Mouse (Mus musculus): ENCODE measurements at regions not wholly inside any gene's neighbourhood (a gene's known extent, or its start where the extent isn't known, plus 50 kb on each side); places are given as distances from the start of the nearest gene placed in this dataset.

DNA sequence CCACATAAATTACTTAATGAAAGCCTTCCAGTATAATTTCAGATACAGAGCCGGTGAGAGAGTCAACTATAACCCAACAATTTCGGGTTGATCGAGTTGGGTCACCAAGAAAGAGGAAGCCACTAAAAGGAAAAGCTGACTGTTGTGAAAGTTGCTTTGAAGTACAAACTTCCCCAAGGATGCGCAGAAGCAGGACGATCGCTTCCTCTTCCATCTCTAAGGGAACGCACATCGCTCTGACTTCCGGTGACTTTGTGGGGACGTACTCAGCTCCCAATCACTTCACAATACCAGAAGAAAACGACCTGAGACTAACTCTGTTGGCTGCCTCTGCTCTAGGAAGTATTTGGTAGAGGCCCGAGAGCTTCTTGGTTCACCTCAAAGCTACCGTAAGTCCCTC, 158.8 kb upstream of the Jmjd1c start:
- Histone ChIP-seq H3K27me3 (ENCODE audit: insufficient read depth, low read length) (no peaks in the 10 kb centered on the region), H3K36me3 (replicated peaks) (no peaks in the 10 kb centered on the region), H3K4me1 (ENCODE audit: insufficient read depth, low read depth, low read length) (no peaks in the 10 kb centered on the region), H3K4me3 (ENCODE audit: low read depth, low read length) (no peak overlapping the region), H3K9me3 (replicated peaks) (no peaks in the 10 kb centered on the region)
- TF ChIP-seq POLR2AphosphoS5 (IDR thresholded peaks at IDR 0.05; ENCODE audit: insufficient replicate concordance, low read depth, low read length), result no peak
- TF ChIP-seq GATA1 (IDR thresholded peaks at IDR 0.05; ENCODE audit: borderline replicate concordance, low read length), result no peak
- no peak for TF ChIP-seq GATA2 (IDR thresholded peaks at IDR 0.05; ENCODE audit: borderline replicate concordance, low read depth, low read length)
- no peak for TF ChIP-seq CTCF (IDR thresholded peaks at IDR 0.05; ENCODE audit: low read depth, low read length)
- TF ChIP-seq TAL1 (conservative IDR thresholded peaks at IDR 0.05; ENCODE audit: low read depth, low read length), result no peak
- no peak for ATAC-seq (ENCODE audit: extremely low read depth, insufficient number of reproducible peaks, low FRiP score, poor library complexity, severe bottlenecking)
- no peak for DNase-seq (ENCODE audit: low spot score)

DNA sequence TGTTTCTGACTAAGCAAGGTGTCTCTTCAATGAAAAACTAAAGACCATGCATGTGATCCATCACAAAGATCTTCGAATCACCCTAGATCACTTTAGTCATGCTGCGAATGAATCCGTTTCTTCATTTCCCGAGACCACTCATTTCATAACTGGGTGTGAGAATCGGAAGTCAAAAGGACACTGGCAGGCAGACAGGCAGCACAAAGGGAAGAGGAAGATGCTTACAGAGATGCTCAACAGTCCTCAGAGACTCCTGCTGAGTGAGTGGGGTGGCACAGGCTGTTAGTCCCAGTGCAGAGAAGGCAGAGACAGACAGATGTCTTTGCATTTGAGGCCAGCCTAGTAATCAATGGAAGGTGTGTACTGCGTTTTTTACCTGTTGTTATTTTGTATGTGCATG, 155.6 kb upstream of the Jmjd1c start:
- H3K36me3 ChIP-seq (replicated peaks), result no peaks in the 10 kb centered on the region
- H3K9me3 ChIP-seq (replicated peaks), result no peaks in the 10 kb centered on the region
- no peak for TF ChIP-seq TAL1 (conservative IDR thresholded peaks at IDR 0.05; ENCODE audit: low read depth, low read length)
- TF ChIP-seq GATA1 (IDR thresholded peaks at IDR 0.05; ENCODE audit: borderline replicate concordance, low read length), result no peak
- TF ChIP-seq CTCF (IDR thresholded peaks at IDR 0.05; ENCODE audit: low read depth, low read length), result no peak
- TF ChIP-seq GATA2 (IDR thresholded peaks at IDR 0.05; ENCODE audit: borderline replicate concordance, low read depth, low read length), result no peak
- no peak for TF ChIP-seq POLR2AphosphoS5 (IDR thresholded peaks at IDR 0.05; ENCODE audit: insufficient replicate concordance, low read depth, low read length)
- no peaks in the 10 kb centered on the region for H3K4me1 ChIP-seq (ENCODE audit: insufficient read depth, low read depth, low read length)
- H3K4me3 ChIP-seq (ENCODE audit: low read depth, low read length), result no peak overlapping the region
- no peaks in the 10 kb centered on the region for H3K27me3 ChIP-seq (ENCODE audit: insufficient read depth, low read length)
- ATAC-seq (ENCODE audit: extremely low read depth, insufficient number of reproducible peaks, low FRiP score, poor library complexity, severe bottlenecking), result no peak
- no peak for DNase-seq (ENCODE audit: low spot score)

DNA sequence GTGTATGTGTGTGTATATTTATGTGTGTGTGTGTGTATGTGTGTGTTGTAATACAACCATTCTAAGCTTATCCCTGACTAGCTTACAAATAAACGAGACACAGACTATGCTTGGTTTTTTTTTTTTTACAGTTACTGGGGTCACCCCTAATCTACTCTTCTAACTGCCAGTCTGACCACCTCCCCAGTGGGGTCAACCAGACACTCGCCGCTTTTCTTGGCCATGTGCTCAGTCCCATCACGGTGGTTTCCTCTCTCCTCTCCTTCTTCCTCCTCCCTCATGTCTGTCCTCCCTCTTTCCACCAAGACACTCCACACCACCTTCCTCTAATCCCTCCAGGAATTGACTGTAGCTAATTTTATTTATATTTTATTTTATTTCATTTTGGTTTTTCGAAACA, 155.0 kb upstream of the Jmjd1c start:
- no peaks in the 10 kb centered on the region for H3K27me3 ChIP-seq (ENCODE audit: insufficient read depth, low read length)
- H3K4me3 ChIP-seq (ENCODE audit: low read depth, low read length), result no peak overlapping the region
- TF ChIP-seq GATA1 (IDR thresholded peaks at IDR 0.05; ENCODE audit: borderline replicate concordance, low read length) (no peak), GATA2 (IDR thresholded peaks at IDR 0.05; ENCODE audit: borderline replicate concordance, low read depth, low read length) (no peak), POLR2AphosphoS5 (IDR thresholded peaks at IDR 0.05; ENCODE audit: insufficient replicate concordance, low read depth, low read length) (no peak), CTCF (IDR thresholded peaks at IDR 0.05; ENCODE audit: low read depth, low read length) (no peak), TAL1 (conservative IDR thresholded peaks at IDR 0.05; ENCODE audit: low read depth, low read length) (no peak)
- DNase-seq (ENCODE audit: low spot score), result no peak
- ATAC-seq (ENCODE audit: extremely low read depth, insufficient number of reproducible peaks, low FRiP score, poor library complexity, severe bottlenecking), result no peak
- no peaks in the 10 kb centered on the region for H3K36me3 ChIP-seq (replicated peaks)
- H3K4me1 ChIP-seq (ENCODE audit: insufficient read depth, low read depth, low read length), result no peaks in the 10 kb centered on the region
- no peaks in the 10 kb centered on the region for H3K9me3 ChIP-seq (replicated peaks)

DNA sequence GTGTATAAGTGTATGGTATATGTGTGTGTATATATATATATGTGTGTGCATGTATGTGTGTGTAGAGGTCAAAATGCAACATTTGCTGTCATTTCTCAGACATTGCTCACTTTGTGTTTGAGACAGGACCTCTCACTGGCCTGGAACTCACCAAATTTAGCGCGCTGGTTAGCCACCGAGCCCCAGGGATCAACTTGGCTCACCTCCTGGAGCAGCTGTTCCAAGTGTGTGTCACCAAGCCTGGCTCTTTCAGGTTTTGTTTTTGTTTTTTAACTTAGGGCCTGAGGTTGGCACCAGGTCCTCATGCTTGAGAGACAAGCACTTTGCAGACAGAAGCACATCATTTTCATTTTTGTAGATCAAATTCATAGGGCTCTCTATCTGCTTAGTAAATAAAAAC, 154.0 kb upstream of the Jmjd1c start:
- Histone ChIP-seq H3K9me3 (replicated peaks) (no peaks in the 10 kb centered on the region), H3K36me3 (replicated peaks) (no peaks in the 10 kb centered on the region), H3K4me1 (ENCODE audit: insufficient read depth, low read depth, low read length) (no peaks in the 10 kb centered on the region), H3K27me3 (ENCODE audit: insufficient read depth, low read length) (no peaks in the 10 kb centered on the region), H3K4me3 (ENCODE audit: low read depth, low read length) (no peak overlapping the region)
- DNase-seq (ENCODE audit: low spot score) (no peak), ATAC-seq (ENCODE audit: extremely low read depth, insufficient number of reproducible peaks, low FRiP score, poor library complexity, severe bottlenecking) (no peak)
- TF ChIP-seq CTCF (IDR thresholded peaks at IDR 0.05; ENCODE audit: low read depth, low read length), result no peak
- TF ChIP-seq GATA2 (IDR thresholded peaks at IDR 0.05; ENCODE audit: borderline replicate concordance, low read depth, low read length), result no peak
- TF ChIP-seq TAL1 (conservative IDR thresholded peaks at IDR 0.05; ENCODE audit: low read depth, low read length), result no peak
- no peak for TF ChIP-seq GATA1 (IDR thresholded peaks at IDR 0.05; ENCODE audit: borderline replicate concordance, low read length)
- TF ChIP-seq POLR2AphosphoS5 (IDR thresholded peaks at IDR 0.05; ENCODE audit: insufficient replicate concordance, low read depth, low read length), result no peak

DNA sequence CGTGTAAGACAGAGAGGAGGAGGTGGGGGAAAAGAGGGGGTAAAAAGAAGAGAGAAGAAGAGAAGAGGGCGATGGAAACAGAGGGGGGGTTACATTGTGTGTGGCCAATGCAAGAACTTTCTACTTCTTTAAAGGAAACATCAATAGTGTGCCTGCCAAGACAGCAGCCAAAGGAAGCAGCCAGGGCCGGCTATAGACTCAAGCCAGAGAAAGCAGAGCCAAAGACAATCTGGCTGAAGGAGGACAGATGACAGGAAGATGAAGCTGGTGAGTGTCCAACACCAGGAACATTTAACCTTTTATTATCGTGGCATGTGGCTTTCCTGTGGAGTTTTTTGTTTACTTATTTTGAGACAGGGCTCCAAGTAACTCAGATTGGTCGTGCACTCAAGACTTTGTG, 152.1 kb upstream of the Jmjd1c start:
- no peaks in the 10 kb centered on the region for H3K9me3 ChIP-seq (replicated peaks)
- DNase-seq (ENCODE audit: low spot score) (no peak), ATAC-seq (ENCODE audit: extremely low read depth, insufficient number of reproducible peaks, low FRiP score, poor library complexity, severe bottlenecking) (no peak)
- H3K36me3 ChIP-seq (replicated peaks), result no peaks in the 10 kb centered on the region
- H3K4me3 ChIP-seq (ENCODE audit: low read depth, low read length), result no peak overlapping the region
- H3K27me3 ChIP-seq (ENCODE audit: insufficient read depth, low read length), result no peaks in the 10 kb centered on the region
- TF ChIP-seq TAL1 (conservative IDR thresholded peaks at IDR 0.05; ENCODE audit: low read depth, low read length) (no peak), GATA1 (IDR thresholded peaks at IDR 0.05; ENCODE audit: borderline replicate concordance, low read length) (no peak), POLR2AphosphoS5 (IDR thresholded peaks at IDR 0.05; ENCODE audit: insufficient replicate concordance, low read depth, low read length) (no peak), GATA2 (IDR thresholded peaks at IDR 0.05; ENCODE audit: borderline replicate concordance, low read depth, low read length) (no peak), CTCF (IDR thresholded peaks at IDR 0.05; ENCODE audit: low read depth, low read length) (no peak)
- no peaks in the 10 kb centered on the region for H3K4me1 ChIP-seq (ENCODE audit: insufficient read depth, low read depth, low read length)

DNA sequence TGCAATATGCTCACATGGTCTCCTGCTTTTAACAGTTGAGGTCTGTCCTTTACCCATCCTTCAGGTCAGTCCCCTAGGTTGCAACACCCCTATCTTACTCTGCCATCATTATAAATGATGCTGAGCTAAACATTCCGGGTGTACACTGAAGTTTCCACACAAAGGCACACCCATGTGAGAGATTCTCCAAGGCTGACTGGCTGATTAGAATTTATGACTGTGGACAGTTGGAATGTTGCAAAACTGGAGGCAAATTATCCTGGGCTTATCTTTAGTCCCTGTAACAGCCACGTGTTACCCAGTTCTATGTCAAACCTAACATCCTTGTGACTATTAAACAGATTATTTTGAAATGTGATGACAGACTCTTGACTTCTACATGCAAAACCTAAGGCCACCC, 149.8 kb upstream of the Jmjd1c start:
- Histone ChIP-seq H3K9me3 (replicated peaks) (no peaks in the 10 kb centered on the region), H3K36me3 (replicated peaks) (no peaks in the 10 kb centered on the region), H3K4me3 (ENCODE audit: low read depth, low read length) (no peak overlapping the region), H3K4me1 (ENCODE audit: insufficient read depth, low read depth, low read length) (no peaks in the 10 kb centered on the region), H3K27me3 (ENCODE audit: insufficient read depth, low read length) (no peaks in the 10 kb centered on the region)
- no peak for TF ChIP-seq POLR2AphosphoS5 (IDR thresholded peaks at IDR 0.05; ENCODE audit: insufficient replicate concordance, low read depth, low read length)
- no peak for TF ChIP-seq CTCF (IDR thresholded peaks at IDR 0.05; ENCODE audit: low read depth, low read length)
- TF ChIP-seq GATA2 (IDR thresholded peaks at IDR 0.05; ENCODE audit: borderline replicate concordance, low read depth, low read length), result no peak
- ATAC-seq (ENCODE audit: extremely low read depth, insufficient number of reproducible peaks, low FRiP score, poor library complexity, severe bottlenecking) (no peak), DNase-seq (ENCODE audit: low spot score) (no peak)

DNA sequence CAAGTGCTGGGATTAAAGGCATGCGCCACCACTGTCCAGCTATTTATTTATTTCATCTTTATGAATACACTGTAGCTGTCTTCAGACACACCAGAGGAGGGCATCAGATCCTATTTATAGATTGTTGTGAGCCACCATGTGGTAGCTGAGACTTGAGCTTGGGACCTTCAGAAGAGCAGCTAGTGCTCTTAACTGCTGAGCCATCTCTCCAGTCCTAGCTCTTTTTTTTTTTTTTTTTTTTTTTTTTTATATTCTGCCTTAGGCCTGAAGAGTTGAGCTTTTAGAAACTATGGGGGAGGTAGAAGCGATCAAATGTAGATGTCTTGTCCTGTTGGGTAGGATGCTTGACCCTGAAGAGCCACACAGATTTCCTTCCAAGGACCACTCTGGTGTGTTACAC, 147.6 kb upstream of the Jmjd1c start:
- TF ChIP-seq GATA2 (IDR thresholded peaks at IDR 0.05; ENCODE audit: borderline replicate concordance, low read depth, low read length), result no peak
- no peak for TF ChIP-seq TAL1 (conservative IDR thresholded peaks at IDR 0.05; ENCODE audit: low read depth, low read length)
- TF ChIP-seq POLR2AphosphoS5 (IDR thresholded peaks at IDR 0.05; ENCODE audit: insufficient replicate concordance, low read depth, low read length), result no peak
- no peak for TF ChIP-seq CTCF (IDR thresholded peaks at IDR 0.05; ENCODE audit: low read depth, low read length)
- TF ChIP-seq GATA1 (IDR thresholded peaks at IDR 0.05; ENCODE audit: borderline replicate concordance, low read length), result no peak
- Histone ChIP-seq H3K9me3 (replicated peaks) (no peaks in the 10 kb centered on the region), H3K4me1 (ENCODE audit: insufficient read depth, low read depth, low read length) (no peaks in the 10 kb centered on the region), H3K4me3 (ENCODE audit: low read depth, low read length) (no peak overlapping the region), H3K36me3 (replicated peaks) (no peaks in the 10 kb centered on the region), H3K27me3 (ENCODE audit: insufficient read depth, low read length) (no peaks in the 10 kb centered on the region)
- ATAC-seq (ENCODE audit: extremely low read depth, insufficient number of reproducible peaks, low FRiP score, poor library complexity, severe bottlenecking) (no peak), DNase-seq (ENCODE audit: low spot score) (no peak)
